Mouse (Mus musculus): ENCODE results near the gene Hoxb8.

GRCm38 (mm10) chr11:96250901-96251300, 30.8 kb upstream of the Hoxb8 start:
- TF ChIP-seq POLR2A (IDR thresholded peaks at IDR 0.05; ENCODE audit: extremely low read depth, insufficient read depth, low read length) (no peak), CTCF (IDR thresholded peaks at IDR 0.05; ENCODE audit: extremely low read depth, insufficient read depth, low read length) (no peak)

Data from cortical plate, adult 2 months (tissue).